Mouse (Mus musculus): ENCODE measurements around the gene Gm28729. TPM values are rescaled to one million over a fixed set of nuclear protein-coding genes. Genes with fewer than 3 reads are reported as not detected.

Gene Gm28729
- total and polyA plus RNA-seq, 3 experiments = 0.16 TPM; not detected in 2

- peaks cover 2% of the 10 kb centered on the region; the same call in 1 of the 2 replicates for H3K27me3 ChIP-seq (ENCODE audit: insufficient read depth, low read length)
- no peak for DNase-seq (ENCODE audit: low spot score)
- H3K9me3 ChIP-seq (replicated peaks) = peaks cover 6% of the 10 kb centered on the region; the same call in 1 of the 2 replicates
- H3K4me3 ChIP-seq (ENCODE audit: low read depth, low read length) = no peak overlapping the region
- TF ChIP-seq POLR2AphosphoS5 (IDR thresholded peaks at IDR 0.05; ENCODE audit: insufficient replicate concordance, low read depth, low read length) (no peak), GATA1 (IDR thresholded peaks at IDR 0.05; ENCODE audit: borderline replicate concordance, low read length) (no peak), CTCF (IDR thresholded peaks at IDR 0.05; ENCODE audit: low read depth, low read length) (no peak), GATA2 (IDR thresholded peaks at IDR 0.05; ENCODE audit: borderline replicate concordance, low read depth, low read length) (no peak), TAL1 (conservative IDR thresholded peaks at IDR 0.05; ENCODE audit: low read depth, low read length) (no peak)
- H3K36me3 ChIP-seq (replicated peaks) = peaks cover 17% of the 10 kb centered on the region
- no peak for ATAC-seq (ENCODE audit: extremely low read depth, insufficient number of reproducible peaks, low FRiP score, poor library complexity, severe bottlenecking)
- H3K4me1 ChIP-seq (ENCODE audit: insufficient read depth, low read depth, low read length) = peaks cover 2% of the 10 kb centered on the region; the same call in 1 of the 2 replicates
Measured at GRCm38 (mm10) chr9:96461607-96462006, 63.5 kb downstream of the Gm28729 start.

GRCm38 (mm10) chr9:96460117-96460865 is 64.8 kb downstream of the Gm28729 start:
- H3K36me3 ChIP-seq (replicated peaks) = peaks cover 9% of the 10 kb centered on the region

GRCm38 (mm10) chr9:96455618-96456017 is 69.4 kb downstream of the Gm28729 start:
- DNase-seq (ENCODE audit: low spot score) (no peak), ATAC-seq (ENCODE audit: extremely low read depth, insufficient number of reproducible peaks, low FRiP score, poor library complexity, severe bottlenecking) (no peak)
- Histone ChIP-seq H3K36me3 (replicated peaks) (no peaks in the 10 kb centered on the region), H3K4me1 (ENCODE audit: insufficient read depth, low read depth, low read length) (no peaks in the 10 kb centered on the region), H3K27me3 (ENCODE audit: insufficient read depth, low read length) (peaks cover 8% of the 10 kb centered on the region), H3K4me3 (ENCODE audit: low read depth, low read length) (no peak overlapping the region), H3K9me3 (replicated peaks) (no peaks in the 10 kb centered on the region)
- TF ChIP-seq TAL1 (conservative IDR thresholded peaks at IDR 0.05; ENCODE audit: low read depth, low read length) (no peak), CTCF (IDR thresholded peaks at IDR 0.05; ENCODE audit: low read depth, low read length) (no peak), GATA1 (IDR thresholded peaks at IDR 0.05; ENCODE audit: borderline replicate concordance, low read length) (no peak), GATA2 (IDR thresholded peaks at IDR 0.05; ENCODE audit: borderline replicate concordance, low read depth, low read length) (no peak), POLR2AphosphoS5 (IDR thresholded peaks at IDR 0.05; ENCODE audit: insufficient replicate concordance, low read depth, low read length) (no peak)

More at GRCm38 (mm10) chr9:96460117-96460865, 64.8 kb downstream of the Gm28729 start:
- Histone ChIP-seq H3K9me3 (replicated peaks) (peaks cover 6% of the 10 kb centered on the region; the same call in 1 of the 2 replicates), H3K4me1 (ENCODE audit: insufficient read depth, low read depth, low read length) (no peaks in the 10 kb centered on the region), H3K27me3 (ENCODE audit: insufficient read depth, low read length) (peaks cover 2% of the 10 kb centered on the region), H3K4me3 (ENCODE audit: low read depth, low read length) (no peak overlapping the region)
- no peak for ATAC-seq (ENCODE audit: extremely low read depth, insufficient number of reproducible peaks, low FRiP score, poor library complexity, severe bottlenecking)
- no peak for DNase-seq (ENCODE audit: low spot score)
- TF ChIP-seq GATA1 (IDR thresholded peaks at IDR 0.05; ENCODE audit: borderline replicate concordance, low read length) = no peak
- no peak for TF ChIP-seq TAL1 (conservative IDR thresholded peaks at IDR 0.05; ENCODE audit: low read depth, low read length)
- no peak for TF ChIP-seq POLR2AphosphoS5 (IDR thresholded peaks at IDR 0.05; ENCODE audit: insufficient replicate concordance, low read depth, low read length)
- no peak for TF ChIP-seq CTCF (IDR thresholded peaks at IDR 0.05; ENCODE audit: low read depth, low read length)
- TF ChIP-seq GATA2 (IDR thresholded peaks at IDR 0.05; ENCODE audit: borderline replicate concordance, low read depth, low read length) = no peak

GRCm38 (mm10) chr9:96452956-96453355 is 72.1 kb downstream of the Gm28729 start:
- no peak overlapping the region for H3K4me3 ChIP-seq (ENCODE audit: low read depth, low read length)
- no peaks in the 10 kb centered on the region for H3K9me3 ChIP-seq (replicated peaks)
- H3K4me1 ChIP-seq (ENCODE audit: insufficient read depth, low read depth, low read length) = peaks cover 6% of the 10 kb centered on the region
- ATAC-seq (ENCODE audit: extremely low read depth, insufficient number of reproducible peaks, low FRiP score, poor library complexity, severe bottlenecking) = no peak
- no peak for TF ChIP-seq CTCF (IDR thresholded peaks at IDR 0.05; ENCODE audit: low read depth, low read length)
- TF ChIP-seq POLR2AphosphoS5 (IDR thresholded peaks at IDR 0.05; ENCODE audit: insufficient replicate concordance, low read depth, low read length) = no peak
- no peak for TF ChIP-seq GATA1 (IDR thresholded peaks at IDR 0.05; ENCODE audit: borderline replicate concordance, low read length)
- TF ChIP-seq GATA2 (IDR thresholded peaks at IDR 0.05; ENCODE audit: borderline replicate concordance, low read depth, low read length) = no peak
- TF ChIP-seq TAL1 (conservative IDR thresholded peaks at IDR 0.05; ENCODE audit: low read depth, low read length) = no peak
- no peak for DNase-seq (ENCODE audit: low spot score)
- no peaks in the 10 kb centered on the region for H3K36me3 ChIP-seq (replicated peaks)
- H3K27me3 ChIP-seq (ENCODE audit: insufficient read depth, low read length) = peaks cover 6% of the 10 kb centered on the region

GRCm38 (mm10) chr9:96450900-96451720 is 74.0 kb downstream of the Gm28729 start:
- Histone ChIP-seq H3K9me3 (replicated peaks) (no peaks in the 10 kb centered on the region), H3K27me3 (ENCODE audit: insufficient read depth, low read length) (peaks cover 11% of the 10 kb centered on the region), H3K4me3 (ENCODE audit: low read depth, low read length) (no peak overlapping the region), H3K4me1 (ENCODE audit: insufficient read depth, low read depth, low read length) (peaks cover 6% of the 10 kb centered on the region), H3K36me3 (replicated peaks) (no peaks in the 10 kb centered on the region)
- TF ChIP-seq CTCF (IDR thresholded peaks at IDR 0.05; ENCODE audit: low read depth, low read length) (no peak), GATA1 (IDR thresholded peaks at IDR 0.05; ENCODE audit: borderline replicate concordance, low read length) (no peak), GATA2 (IDR thresholded peaks at IDR 0.05; ENCODE audit: borderline replicate concordance, low read depth, low read length) (no peak), POLR2AphosphoS5 (IDR thresholded peaks at IDR 0.05; ENCODE audit: insufficient replicate concordance, low read depth, low read length) (no peak), TAL1 (conservative IDR thresholded peaks at IDR 0.05; ENCODE audit: low read depth, low read length) (no peak)
- DNase-seq (ENCODE audit: low spot score) (no peak), ATAC-seq (ENCODE audit: extremely low read depth, insufficient number of reproducible peaks, low FRiP score, poor library complexity, severe bottlenecking) (no peak)

GRCm38 (mm10) chr9:96449514-96449913 is 75.5 kb downstream of the Gm28729 start:
- DNase-seq (ENCODE audit: low spot score) (no peak), ATAC-seq (ENCODE audit: extremely low read depth, insufficient number of reproducible peaks, low FRiP score, poor library complexity, severe bottlenecking) (no peak)
- Histone ChIP-seq H3K4me3 (ENCODE audit: low read depth, low read length) (no peak overlapping the region; the same call in 1 of the 2 replicates), H3K36me3 (replicated peaks) (no peaks in the 10 kb centered on the region), H3K27me3 (ENCODE audit: insufficient read depth, low read length) (peaks cover 8% of the 10 kb centered on the region), H3K9me3 (replicated peaks) (no peaks in the 10 kb centered on the region), H3K4me1 (ENCODE audit: insufficient read depth, low read depth, low read length) (peaks cover 6% of the 10 kb centered on the region)
- TF ChIP-seq GATA2 (IDR thresholded peaks at IDR 0.05; ENCODE audit: borderline replicate concordance, low read depth, low read length) (no peak), POLR2AphosphoS5 (IDR thresholded peaks at IDR 0.05; ENCODE audit: insufficient replicate concordance, low read depth, low read length) (no peak), CTCF (IDR thresholded peaks at IDR 0.05; ENCODE audit: low read depth, low read length) (no peak), GATA1 (IDR thresholded peaks at IDR 0.05; ENCODE audit: borderline replicate concordance, low read length) (no peak), TAL1 (conservative IDR thresholded peaks at IDR 0.05; ENCODE audit: low read depth, low read length) (no peak)
